Mouse (Mus musculus) retina, embryonic 14.5 days (tissue): ENCODE results near the gene Gm49337.

Experiments
- DNase-seq: peaks from one replicate; pipeline ENCODE4 v3.0.0-alpha.2; 2015; ENCODE audit warnings: low spot score

Gm49337 gene

GRCm38 (mm10) chr4:116162142-116162541 is 11.0 kb upstream of the Gm49337 start:
- DNase-seq, result no peak

GRCm38 (mm10) chr4:116164759-116165554 is 8.2 kb upstream of the Gm49337 start:
- no peak for DNase-seq

GRCm38 (mm10) chr4:116165708-116166407 is 7.3 kb upstream of the Gm49337 start:
- DNase-seq, result no peak

GRCm38 (mm10) chr4:116167404-116167803 is 5.8 kb upstream of the Gm49337 start, which contains the start of gene Tspan1:
TSS of gene Tspan1 (minus strand) at chr4:116167601.
- no peak for DNase-seq

GRCm38 (mm10) chr4:116168617-116169352 is 4.4 kb upstream of the Gm49337 start:
- DNase-seq, result peak; percentile 88

GRCm38 (mm10) chr4:116169353-116169672 is 3.9 kb upstream of the Gm49337 start:
- no peak for DNase-seq

- no peak for DNase-seq
Observed at GRCm38 (mm10) chr4:116173752-116174151, 568 bp downstream of the Gm49337 start.

- DNase-seq, result peak; percentile 57
Observed at GRCm38 (mm10) chr4:116174466-116175116, 1.4 kb downstream of the Gm49337 start.

GRCm38 (mm10) chr4:116175136-116175535 is 2.0 kb downstream of the Gm49337 start:
- no peak for DNase-seq

GRCm38 (mm10) chr4:116175711-116176542 is 2.7 kb downstream of the Gm49337 start:
- DNase-seq, result no peak

GRCm38 (mm10) chr4:116176543-116176988 is 3.4 kb downstream of the Gm49337 start:
- peak; percentile 89 for DNase-seq

GRCm38 (mm10) chr4:116177140-116177539 is 4.0 kb downstream of the Gm49337 start:
- peak; percentile 69 for DNase-seq

- no peak for DNase-seq
Observed at GRCm38 (mm10) chr4:116182079-116182478, 8.9 kb downstream of the Gm49337 start.

- DNase-seq, result no peak
Observed at GRCm38 (mm10) chr4:116182745-116183144, 9.6 kb downstream of the Gm49337 start.

- no peak for DNase-seq
Observed at GRCm38 (mm10) chr4:116185083-116185482, 11.9 kb downstream of the Gm49337 start.

- DNase-seq, result no peak
Observed at GRCm38 (mm10) chr4:116192286-116192835, 19.2 kb downstream of the Gm49337 start.

- DNase-seq, result no peak
Observed at GRCm38 (mm10) chr4:116193583-116194383, 20.6 kb downstream of the Gm49337 start.

GRCm38 (mm10) chr4:116198422-116198821 is 25.2 kb downstream of the Gm49337 start:
- DNase-seq, result peak; percentile 56

- no peak for DNase-seq
Observed at GRCm38 (mm10) chr4:116204422-116204821, 31.2 kb downstream of the Gm49337 start.

GRCm38 (mm10) chr4:116206531-116206930 is 33.3 kb downstream of the Gm49337 start:
- DNase-seq, result no peak
